Mouse (Mus musculus) thymus, postnatal 10 days (tissue): ENCODE results near the gene Pak1ip1.
A peak's percentile ranks its signal among the peaks of the same experiment; 100 is the strongest.
"Not testable (repeated sequence)": the region's sequence is repeated elsewhere in the genome, so short reads cannot be mapped to it uniquely, and the experiment has no call there.

Source experiments
- DNase-seq, 2 experiments: peaks; one replicate each; pipeline ENCODE4 v3.0.0; 2021; ENCODE audit warnings: low spot score in 2 of 2

The Pak1ip1 gene

GRCm38 (mm10) chr13:41000926-41001639 lies at the start of gene Pak1ip1:
Pak1ip1 (plus strand) TSS chr13:41001023.
- peak; percentile 85 to 87 for DNase-seq

DNA sequence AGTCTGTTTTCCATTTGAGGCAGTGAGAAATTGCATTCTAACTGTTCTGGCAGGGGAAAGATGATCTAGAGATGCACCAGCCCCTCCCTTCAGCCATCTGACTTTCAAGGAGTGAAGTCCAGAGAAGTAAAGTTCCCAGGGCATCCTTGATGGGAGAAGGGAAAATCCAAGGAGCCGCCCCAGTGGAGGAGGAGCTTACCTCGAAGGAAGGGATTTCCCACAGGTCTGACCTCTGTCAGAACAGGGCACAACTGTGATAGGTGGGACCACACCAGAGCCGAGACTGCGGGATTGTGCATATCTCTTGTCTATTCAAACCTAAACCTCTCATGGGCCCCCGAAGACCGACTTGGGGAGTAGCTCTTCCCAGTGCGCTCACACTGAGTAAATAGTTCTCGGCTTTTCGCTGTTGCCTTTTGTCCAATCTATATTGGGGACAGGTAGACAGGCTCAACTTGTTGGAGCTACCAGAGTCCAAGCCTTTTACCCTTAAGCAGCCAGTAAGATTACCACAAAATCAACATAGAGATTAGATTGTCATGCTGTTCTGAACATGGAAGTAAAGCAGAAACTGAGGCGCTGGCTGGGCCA lies 49.3 kb upstream of the Pak1ip1 start:
- DNase-seq = no peak

- no peak for DNase-seq
Measured at GRCm38 (mm10) chr13:40953231-40953630, 47.6 kb upstream of the Pak1ip1 start.

DNA sequence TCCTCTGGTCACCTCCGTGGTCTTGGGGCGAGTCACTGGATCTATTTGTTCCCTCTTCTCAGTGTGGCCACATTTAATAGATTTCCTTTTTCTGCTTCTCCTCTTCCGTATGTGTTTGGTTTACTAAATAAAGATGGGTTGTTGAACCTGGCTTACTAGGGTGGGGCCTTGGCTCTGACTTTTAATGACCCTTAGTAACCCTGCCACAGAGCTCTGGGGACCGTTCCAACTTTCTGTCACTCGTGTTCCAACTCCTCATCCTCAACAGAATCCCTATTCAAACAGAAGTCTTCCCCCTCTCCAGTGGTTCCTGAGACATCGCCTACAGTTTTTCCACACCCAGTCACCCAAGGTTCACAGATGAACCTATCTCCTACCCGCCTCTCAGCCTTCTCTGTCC lies 45.0 kb upstream of the Pak1ip1 start:
- no peak for DNase-seq

DNA sequence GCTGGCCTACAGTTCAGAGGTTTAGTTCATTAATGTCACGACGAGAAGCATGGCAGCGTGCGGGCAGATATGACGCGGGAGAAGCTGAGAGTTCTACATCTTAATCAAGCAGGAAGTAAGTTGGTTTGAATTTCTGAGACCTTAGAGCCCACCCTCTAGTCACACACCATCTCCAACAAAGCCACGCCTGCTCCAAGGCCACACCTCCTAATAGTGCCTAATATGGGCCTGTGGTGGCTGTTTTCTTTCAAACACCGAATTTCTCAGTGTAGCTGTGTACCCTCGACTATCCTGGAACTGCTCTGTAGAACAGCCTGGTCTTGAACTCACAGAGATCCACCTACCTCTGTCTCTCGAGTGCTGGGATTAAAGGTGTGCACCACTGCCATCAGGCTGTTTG lies 33.2 kb upstream of the Pak1ip1 start:
- no peak for DNase-seq

GRCm38 (mm10) chr13:40968564-40968963 lies 32.3 kb upstream of the Pak1ip1 start:
- no peak for DNase-seq

- DNase-seq = no peak
Measured at GRCm38 (mm10) chr13:40969761-40970390, 30.9 kb upstream of the Pak1ip1 start.

GRCm38 (mm10) chr13:40971261-40971660 lies 29.6 kb upstream of the Pak1ip1 start:
- no peak for DNase-seq

GRCm38 (mm10) chr13:40971831-40972230 lies 29.0 kb upstream of the Pak1ip1 start:
- DNase-seq = peak; percentile 81 to 82

DNA sequence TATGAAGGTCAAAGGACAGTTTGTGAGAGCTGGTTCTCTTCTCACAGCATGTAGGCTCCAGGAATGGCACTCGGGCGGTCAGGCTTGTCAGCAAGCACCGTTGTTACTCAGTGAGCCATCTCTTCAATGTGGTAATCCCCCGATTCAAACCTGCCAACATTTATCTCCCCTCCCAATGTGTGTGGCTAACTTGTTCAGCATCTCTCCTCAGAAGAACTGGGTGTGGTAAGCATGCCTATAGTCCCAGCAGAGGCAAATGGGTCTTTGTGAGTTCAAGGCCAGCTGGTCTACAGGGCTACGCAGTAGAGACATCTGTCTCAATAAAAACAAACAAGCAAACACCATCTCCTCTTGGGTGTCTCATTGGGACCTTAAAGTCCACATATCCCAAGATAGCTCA lies 27.8 kb upstream of the Pak1ip1 start:
- DNase-seq = no peak

DNA sequence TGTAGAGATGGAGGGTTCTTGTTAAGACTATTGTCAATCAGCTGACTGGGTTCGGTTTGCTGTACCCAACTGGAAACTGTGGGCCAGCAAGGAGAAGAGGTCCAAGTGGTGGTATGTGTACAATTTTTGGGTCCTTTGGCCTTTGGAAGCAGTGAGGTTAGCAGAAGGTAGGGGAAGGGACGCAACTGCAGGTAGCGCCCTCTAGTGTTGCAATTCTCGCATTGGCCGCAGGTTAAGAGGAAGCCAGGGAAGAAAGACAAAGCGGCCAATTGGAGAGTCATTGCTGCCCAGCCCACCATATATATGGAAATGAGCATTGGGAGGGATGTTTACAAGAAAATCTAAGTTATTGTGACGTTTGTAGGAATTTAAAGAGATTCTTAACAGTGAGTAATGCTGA lies 23.2 kb upstream of the Pak1ip1 start:
- peak; percentile 31 to 75 for DNase-seq

GRCm38 (mm10) chr13:40978652-40979051 lies 22.2 kb upstream of the Pak1ip1 start:
- no peak for DNase-seq

DNA sequence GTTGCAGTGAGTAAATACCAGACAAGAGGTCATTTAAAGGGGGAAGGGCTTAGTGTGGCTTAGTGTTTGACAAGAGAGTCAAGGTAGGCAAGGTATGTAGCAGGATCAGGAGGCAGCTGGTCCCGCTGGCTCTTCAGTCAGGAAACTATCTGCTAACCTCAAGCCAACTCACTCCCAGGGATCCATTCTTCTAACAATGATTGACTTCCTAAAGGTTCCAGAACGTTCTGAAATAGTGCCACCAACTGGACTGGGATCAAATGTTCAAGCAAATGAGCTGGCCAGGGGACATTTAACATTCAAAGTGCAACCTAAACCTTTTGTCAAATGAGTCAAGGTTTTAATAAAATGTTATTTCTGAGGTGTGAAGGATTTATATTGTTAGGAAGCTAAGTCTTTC lies 21.5 kb upstream of the Pak1ip1 start:
- DNase-seq = no peak

- no peak for DNase-seq
Measured at GRCm38 (mm10) chr13:40982759-40983158, 18.1 kb upstream of the Pak1ip1 start.

GRCm38 (mm10) chr13:40986081-40986480 lies 14.7 kb upstream of the Pak1ip1 start:
- no peak for DNase-seq

DNA sequence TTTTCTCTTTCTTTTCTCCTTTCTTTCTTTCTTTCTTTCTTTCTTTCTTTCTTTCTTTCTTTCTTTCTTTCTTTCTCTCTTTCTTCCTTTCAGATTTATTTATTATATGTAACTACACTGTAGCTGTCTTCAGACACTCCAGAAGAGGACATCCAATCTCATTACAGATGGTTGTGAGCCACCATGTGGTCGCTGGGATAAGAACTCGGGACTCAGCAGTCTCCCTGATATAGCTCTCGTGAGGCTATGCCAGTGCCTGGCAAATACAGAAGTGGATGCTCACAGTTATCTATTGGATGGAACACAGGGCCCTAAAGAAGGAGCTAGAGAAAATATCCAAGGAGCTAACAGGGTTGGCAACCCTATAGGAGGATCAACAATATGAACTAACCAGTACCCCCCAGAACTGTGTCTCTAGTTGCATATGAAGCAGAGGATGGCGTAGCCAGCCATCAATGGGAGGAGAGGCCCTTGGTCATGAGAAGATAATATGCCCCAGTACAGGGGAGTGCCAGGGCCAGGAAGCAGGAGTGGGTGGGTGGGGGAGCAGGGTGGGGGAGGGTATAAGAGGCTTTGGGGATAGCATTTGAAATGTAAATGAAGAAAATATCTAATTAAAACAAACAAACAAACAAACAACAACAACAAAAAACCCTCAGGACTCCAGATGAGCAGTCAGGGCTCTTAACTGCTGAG lies 13.1 kb upstream of the Pak1ip1 start:
- not testable (repeated sequence) for DNase-seq

GRCm38 (mm10) chr13:40988418-40988817 lies 12.4 kb upstream of the Pak1ip1 start:
- no peak for DNase-seq

DNA sequence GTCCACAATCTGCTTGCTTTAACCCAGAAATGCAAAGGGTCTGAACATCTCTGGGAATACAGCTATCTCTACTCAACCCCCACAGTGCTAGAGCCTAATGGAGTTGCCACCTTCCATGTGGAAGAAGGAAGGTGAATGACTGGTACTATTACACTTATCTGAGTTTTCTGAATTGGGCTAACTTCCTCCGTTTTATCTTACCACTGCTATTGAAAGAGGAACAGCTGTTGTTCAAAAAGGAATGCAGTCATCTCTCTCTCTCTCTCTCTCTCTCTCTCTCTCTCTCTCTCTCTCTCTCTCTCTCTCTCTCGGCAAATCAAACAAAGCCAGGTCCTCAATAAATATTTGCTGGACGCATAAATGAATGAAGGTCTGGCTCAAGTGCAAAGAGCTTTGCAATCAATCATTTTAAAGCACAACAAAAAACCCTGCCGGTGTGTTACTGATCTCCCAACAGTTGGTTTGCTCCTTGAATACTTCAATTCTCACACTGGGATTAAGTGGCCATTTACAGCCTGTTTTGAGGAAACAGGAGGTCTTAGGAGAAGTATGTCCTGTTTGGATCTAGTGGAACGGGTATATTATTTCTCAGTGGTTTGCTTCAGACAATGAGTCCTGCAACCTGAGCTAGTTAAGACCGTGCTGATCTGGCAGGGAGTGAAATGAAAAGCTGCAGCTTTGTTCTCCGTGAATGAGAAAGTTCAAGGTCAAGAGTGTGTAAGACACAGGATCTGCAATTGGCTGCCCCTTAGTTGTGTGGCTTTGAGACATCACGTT lies 6.1 kb upstream of the Pak1ip1 start:
- no peak for DNase-seq

DNA sequence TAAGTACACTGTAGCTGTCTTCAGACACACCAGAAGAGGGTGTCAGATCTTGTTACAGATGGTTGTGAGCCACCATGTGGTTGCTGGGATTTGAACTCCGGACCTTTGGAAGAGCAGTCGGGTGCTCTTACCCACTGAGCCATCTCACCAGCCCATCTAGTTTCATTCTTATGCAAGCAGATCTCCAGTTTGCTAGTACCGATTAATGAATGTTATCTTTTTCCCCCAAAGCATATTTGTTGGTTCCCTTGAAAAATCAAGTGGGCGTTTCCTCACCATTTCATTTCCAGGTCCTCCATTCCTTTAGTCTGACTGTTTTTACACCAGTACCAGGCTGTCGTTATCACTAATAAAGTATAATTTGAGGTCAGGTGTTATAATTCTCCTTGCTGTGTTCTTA lies 2.3 kb upstream of the Pak1ip1 start:
- DNase-seq = not testable (repeated sequence)

GRCm38 (mm10) chr13:41000140-41000925 lies 490 bp upstream of the Pak1ip1 start:
- peak; percentile 22 to 33 for DNase-seq

- DNase-seq = no peak
Measured at GRCm38 (mm10) chr13:41002001-41002400, 1.2 kb downstream of the Pak1ip1 start.
